Mouse (Mus musculus) heart, adult 8-10 months (tissue): ENCODE measurements around the gene Drap1. TPM values are rescaled to one million over a fixed set of nuclear protein-coding genes. Genes with fewer than 3 reads are reported as not detected.
"Not testable (repeated sequence)": the region's sequence is repeated elsewhere in the genome, so short reads cannot be mapped to it uniquely, and the experiment has no call there.

Source experiments
- DNase-seq: peaks from one replicate; pipeline ENCODE4 v3.0.0; 2022; ENCODE audit warnings: low spot score
- total RNA-seq, 4 experiments: library from RNA; stranded (reverse); gene quantifications; 2 replicates each; pipeline ENCODE4 v1.2.4; 2022

Gene Drap1
- total RNA-seq, 4 experiments from 2014 or later, result 337 to 351 (median 343) TPM

DNA sequence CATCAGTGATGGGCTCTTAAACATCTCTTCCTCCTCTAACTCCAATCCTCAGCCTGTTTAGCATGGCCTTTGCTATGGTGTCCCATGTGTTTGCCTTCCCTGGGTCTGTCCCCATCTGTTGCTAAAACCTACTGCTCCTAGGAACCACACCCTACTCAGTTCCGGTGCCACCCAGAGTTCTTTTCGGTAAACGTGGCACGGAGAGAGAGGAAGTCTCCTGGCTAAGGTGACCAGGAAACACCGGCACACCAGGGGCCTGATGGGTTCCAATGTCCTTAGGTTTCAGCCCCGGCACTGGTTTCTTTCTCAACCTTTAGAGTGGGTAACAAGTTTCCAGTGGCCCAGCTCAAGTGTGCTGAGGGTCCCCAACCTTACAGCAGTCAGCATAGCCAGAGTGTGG, 4.2 kb downstream of the Drap1 start:
- no peak for DNase-seq

DNA sequence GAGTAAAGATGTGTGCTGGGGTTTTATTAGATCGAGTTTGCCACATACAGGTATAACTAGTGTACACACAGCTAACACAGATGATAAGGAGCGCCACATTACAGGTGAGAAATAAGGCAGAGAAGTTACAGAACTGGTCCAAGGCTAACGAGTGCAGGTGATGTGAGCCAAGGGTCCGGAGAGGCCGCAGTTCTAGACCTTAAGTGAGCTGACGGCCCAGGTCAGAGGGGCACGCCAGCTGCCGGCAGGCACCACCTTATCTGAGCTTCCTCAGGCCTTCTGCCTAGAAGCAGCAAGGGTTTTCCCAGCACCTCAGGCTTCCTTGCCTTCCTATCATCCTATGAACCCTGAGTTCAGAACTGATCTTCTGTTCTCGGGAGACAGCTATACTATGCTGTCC, 5.1 kb downstream of the Drap1 start:
- no peak for DNase-seq

DNA sequence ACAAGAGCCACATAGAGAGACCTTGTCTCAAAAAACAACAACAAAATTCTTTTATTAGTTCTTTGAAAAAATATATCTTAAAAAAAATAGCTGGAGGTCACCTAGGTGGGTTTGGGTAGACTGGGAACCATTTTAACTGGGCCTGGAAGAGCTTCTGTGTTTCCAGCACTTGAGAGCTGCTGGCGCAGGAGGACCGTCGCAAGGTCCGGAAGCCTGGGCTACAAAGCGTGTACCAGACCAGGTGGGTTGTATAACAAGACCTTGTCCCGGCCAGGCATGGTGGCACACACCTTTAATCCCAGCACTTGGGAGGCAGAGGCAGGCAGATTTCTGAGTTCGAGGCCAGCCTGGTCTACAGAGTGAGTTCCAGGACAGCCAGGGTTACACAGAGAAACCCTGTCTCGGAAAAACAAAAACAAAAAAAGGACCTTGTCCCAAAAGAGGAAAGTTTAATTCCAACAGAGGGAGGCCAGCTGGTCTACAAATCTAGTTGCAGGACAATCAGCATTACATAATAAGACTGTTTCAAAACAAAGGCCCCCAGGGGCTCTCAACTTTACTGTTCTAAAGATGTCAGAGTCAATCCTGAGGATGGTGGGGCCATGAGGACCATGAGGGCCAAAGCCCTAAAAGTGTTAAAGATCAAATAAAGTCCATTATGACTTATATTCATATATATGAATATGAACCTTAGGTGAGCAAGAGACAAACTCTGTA, 5.9 kb downstream of the Drap1 start:
- DNase-seq, result no peak

DNA sequence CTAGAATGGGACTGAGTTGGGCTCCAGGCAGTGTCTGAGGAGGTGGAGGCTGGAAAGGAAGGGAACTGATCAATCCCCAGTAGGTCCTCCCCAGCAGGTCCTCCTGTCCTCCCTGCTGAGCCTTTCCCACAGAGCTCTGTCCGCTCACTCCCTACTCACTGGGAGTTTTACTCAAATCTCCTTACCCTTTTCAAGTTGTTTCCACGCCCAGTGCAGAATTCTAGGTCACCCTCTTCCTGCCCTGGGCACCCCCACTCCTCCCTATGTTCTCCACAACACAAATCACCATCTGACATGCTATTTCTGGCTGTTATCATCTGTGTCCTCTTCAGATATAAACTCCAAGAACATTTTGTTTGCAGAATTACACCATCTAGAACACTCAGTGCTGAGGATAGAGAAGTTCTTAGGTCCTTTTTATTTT, 10.2 kb downstream of the Drap1 start:
- peak; percentile 80 for DNase-seq

DNA sequence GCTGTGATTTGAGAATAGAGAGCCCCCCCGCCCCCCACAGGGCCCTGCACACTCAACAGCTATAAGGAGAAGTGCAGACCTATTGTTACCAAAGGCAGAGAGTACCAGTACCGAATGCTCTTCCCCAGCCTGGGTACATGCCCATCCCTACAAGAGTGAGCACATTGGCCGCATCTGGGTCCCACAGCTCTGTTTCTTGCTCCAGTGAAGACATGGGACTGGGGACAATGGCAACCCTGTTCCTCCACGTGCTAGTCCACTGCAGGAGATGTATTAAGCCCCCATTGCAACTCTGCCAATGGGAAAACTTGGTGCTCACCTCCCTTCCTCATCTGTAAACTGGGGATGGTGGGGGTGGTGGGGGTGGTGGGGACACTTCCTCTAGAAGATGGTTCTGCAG, 10.9 kb downstream of the Drap1 start:
- DNase-seq, result no peak

DNA sequence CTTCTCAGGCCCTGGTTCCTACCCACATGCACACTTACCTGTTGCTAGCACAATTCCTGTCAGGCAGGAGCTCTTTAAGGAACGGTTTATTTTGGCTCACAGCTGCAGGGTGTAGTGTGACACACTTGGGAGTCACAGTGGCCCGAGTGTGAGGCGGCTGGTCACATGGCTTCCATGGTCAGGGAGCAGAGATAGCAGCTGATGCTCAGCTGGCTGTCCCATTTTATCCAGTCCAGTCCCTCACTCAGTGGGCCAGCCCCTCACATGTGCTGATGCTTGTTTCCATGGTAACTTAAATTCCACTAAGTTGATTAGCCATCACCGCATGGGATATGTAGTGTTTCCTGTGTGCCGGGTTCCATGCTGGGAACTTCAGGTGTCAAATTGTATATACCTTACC, 12.8 kb downstream of the Drap1 start:
- no peak for DNase-seq

DNA sequence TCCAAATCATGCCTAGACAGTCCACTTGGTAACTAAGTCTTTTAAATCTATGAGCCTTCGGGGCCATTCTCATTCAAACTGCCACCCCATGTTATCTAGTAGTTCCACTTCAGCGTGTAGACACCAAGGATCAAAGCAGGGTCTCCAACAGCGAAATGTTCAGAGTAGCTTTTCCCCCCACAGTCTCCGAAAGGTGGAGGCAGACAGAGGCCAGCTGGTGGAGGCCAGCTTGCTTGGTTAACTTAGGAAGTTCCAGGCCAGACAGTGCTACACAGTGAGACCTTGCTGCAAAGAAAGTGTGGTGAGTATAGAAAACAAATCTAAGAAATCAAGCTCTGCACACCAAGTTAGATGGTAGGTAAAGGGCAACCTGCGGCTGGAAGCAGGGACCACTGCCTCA, 14.1 kb downstream of the Drap1 start:
- DNase-seq, result no peak

DNA sequence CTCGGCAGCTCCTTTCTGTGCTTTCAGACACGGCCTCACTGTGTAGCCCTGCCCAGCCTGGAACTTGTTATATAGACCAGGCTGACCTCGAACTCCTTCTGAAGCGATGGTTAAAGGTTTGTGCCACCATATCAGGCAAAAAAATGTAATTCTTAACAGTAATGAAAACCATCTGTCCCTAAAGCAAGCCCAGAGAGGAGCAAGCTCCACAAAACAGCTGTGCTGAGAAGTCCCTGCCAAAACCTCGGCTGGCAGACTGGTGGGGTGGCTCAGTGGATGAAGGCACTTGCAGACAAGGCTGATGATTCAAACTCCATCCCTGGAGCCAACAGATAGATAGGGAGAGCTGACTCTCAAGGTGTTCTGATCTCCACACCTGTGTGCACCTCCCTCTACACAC, 15.7 kb downstream of the Drap1 start:
- DNase-seq, result no peak

DNA sequence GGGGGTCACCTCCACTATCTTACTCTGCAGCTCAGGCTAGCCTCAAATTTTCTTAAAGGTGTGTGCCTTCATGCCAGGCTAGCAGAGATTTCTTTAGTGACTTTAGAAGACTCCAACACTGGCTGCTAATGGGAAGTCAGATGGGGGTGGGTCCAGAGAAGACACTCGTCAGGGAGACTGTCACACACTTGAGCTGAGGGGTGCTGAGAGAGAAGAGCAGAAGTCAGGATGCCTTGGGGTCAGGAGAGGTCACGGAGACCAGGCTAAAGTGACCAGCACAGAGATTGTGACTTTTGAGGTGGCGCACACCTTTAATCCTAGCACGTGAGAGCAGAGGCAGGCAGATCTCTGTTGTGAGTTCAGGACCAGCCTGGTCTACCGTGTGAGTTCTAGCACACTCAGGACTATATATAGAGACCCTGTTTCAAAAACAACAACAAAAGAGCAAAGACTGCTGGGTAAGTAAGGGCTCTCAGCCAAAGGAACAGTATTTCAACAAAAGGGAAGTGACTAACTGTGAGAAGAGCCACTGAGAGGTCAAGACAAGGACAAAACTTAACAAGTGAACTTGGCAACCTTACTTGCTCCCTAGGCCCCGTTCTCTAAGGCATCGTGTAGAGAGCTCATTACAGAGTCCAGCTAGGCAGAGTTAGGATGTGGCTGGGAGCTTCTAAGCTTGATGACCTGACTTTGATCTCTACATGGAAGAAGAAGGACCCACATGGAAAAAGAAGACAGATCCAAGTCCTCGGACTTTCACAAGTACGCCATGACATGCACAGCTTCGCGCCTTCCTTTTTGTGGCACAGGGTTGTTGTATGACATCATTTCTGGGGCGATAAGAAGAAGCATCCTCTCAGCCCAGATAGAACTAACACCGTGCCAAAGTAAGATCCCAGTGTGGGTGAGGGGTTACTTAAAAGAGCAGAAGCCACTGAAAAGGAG, 16.4 kb downstream of the Drap1 start:
- DNase-seq, result peak; percentile 84

DNA sequence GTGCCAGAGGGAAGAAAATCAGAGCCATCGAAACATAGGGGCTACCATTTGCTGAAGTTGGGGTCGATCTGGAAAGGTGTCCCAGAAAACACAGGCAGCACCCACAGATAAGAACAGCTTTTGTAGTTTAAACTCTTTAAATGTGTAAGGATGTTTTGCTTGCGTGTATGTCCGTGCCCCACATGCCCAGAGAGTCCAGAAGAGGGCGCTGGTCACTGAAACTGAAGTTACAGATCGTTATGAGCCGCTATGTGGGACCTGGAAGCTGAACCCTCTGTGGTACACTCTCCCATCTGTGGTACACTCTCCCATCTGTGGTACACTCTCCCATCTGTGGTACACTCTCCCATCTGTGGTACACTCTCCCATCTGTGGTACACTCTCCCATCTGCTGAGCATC, 17.6 kb downstream of the Drap1 start:
- DNase-seq, result no peak

DNA sequence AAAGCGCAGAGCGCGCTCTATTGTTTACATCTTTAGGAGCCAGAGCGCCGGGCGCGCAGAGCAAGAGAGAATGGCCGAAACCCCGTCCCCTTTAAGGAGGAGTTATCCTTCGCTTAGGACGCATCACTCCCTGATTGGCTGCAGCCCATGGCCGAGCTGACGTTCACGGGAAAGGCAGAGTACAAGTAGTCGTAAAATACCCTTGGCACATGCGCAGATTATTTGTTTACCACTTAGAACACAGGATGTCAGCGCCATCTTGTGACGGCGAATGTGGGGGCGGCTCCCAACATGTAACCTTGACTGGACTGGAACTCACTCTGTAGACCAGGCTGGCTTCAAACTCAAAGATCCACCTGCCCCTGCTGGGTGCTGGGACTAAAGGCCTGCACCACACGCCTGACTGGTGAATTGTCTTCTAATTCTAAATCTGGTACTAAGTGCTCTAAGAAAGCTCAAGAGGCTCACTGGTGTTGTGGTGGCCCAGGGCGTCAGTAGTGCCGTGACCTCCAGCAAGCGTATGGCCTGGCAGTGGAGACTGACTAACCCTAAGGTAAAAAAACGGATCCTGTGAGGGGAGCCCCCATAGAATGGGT, 18.1 kb downstream of the Drap1 start:
- not testable (repeated sequence) for DNase-seq

DNA sequence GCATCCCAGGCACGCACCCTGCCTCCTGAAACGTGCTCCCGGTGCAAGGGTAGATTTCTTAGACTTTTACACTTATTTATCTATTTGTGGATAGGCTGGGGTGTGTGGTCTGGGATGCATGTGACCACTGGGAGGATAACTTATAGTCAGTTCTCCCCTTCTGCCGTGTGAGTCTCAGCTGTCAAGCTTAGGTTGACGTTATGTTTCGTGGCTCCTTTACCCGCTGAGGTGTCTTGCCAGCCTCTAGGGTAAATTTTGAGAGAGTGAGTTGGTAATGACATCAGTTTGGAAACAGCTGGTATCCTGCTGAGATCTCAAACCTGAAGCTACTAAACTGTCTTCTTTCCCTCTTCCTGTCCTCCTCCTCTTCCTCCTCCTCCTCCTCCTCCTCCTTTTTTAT, 18.9 kb downstream of the Drap1 start:
- no peak for DNase-seq

DNA sequence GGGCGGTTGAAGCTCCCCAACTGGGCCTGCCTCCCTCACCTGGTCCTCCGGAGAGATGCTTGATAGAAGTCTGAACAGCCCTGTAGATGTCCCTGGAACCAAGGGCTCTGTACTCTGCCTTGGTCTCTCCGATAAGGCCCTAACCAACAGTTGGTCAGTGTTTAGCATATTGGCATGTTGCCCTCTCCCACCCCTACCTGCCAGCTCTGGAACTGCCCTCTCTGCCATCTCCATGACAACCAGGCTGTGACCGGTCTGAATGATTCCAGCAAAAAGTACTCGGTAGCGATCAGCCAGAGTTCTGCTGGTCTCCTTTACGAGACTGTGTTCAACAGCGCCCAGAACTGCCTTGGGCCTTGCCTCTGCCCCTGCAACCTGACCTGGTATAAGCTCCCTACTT, 22.5 kb downstream of the Drap1 start, which contains the start of gene Tsga10ip:
Gene Tsga10ip, minus strand, starts transcription at position 234 of the 400 bp plus-strand sequence.
- DNase-seq, result no peak

DNA sequence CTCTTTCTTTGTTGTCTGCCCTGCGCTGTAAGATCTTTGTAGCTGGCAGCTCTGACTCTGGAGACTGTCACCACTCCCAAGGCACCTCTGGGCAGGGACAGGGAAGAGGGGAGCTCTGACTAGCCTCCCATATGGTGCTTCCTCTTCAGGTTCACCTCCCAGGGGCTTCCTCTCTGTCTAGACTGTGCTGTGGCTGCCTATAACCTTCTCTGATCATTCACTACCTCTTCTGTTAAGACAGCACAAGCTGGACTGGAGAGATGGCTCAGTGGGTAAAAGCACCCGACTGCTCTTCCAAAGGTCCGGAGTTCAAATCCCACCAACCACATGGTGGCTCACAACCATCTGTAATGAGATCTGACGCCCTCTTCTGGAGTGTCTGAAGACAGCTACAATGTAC, 23.7 kb downstream of the Drap1 start:
- not testable (repeated sequence) for DNase-seq

DNA sequence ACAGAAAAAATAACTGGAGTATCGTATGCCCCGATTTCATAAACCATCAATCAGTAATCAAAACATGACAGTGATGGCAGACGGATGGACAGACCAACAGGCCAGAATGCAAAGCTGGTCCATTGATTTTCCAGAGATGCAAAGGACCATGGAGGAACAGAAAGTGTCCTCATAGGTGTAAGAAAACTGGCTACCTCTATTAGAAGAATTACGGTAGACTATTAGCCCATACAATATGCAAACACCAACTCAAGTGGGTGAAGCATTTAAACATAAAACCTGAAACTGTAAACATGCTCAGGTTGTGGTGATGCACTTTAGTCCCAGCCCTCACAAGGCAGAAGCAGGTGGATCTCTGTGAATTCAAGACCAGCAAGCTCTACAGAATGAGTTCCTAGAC, 29.4 kb downstream of the Drap1 start:
- no peak for DNase-seq

DNA sequence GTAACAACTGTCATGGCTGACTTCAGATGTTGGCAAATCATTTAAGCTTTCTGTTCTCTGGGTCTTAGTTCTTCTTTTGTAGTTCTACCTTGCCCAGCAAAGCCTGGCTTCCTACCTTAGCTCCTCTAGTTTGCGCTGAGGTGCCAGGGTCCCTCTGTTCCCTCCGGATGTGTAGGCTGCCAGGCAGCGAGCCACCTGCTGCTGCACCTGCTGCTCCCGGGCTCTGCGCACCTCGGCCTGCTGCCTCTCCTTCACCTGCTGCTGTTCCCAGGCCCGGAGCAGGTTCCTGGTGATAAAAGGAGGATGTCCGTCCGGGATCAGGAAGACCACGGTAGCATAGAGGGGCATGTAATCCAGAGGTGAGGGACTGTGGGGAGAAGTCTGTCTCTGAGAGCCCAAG, 30.6 kb downstream of the Drap1 start:
- no peak for DNase-seq

DNA sequence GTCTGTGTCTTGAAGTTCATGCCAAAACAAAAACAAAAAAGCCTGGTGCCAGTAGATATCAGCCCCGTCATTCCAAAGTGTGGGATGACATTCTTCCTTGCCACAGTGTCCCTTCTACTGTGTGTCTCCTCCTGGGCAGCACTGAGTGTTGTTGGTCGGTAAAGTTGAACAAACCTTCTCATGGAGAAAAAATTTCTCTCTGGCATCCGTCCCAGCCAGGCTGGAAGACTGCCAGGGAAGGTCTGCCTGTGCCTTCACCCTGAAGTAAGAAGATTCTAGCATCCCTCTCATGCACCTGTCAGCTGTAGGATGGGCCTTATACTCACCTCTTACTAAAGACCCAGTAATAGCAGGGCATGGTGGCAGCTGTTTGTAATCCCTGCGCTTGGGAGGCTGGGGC, 31.9 kb downstream of the Drap1 start:
- DNase-seq, result peak; percentile 51

DNA sequence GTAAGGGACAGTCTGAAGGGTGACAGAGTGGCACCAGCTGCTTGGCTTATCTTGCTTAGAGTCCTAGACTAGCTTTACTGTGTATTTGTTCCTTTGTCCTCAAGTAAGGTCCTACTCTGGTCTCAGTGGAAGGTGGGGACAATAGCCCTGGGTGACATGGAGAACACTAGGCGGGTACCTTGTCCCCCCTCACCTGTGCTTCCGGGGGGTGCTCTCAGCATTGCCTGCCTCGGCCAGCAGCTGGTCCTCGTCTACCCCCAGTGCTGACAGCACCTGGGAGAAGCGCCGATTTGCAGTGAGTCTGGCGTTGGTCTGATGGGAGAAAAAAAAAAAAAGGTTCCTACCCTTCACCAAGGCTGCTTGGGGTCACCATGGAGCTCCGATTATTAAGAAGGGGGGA, 34.4 kb downstream of the Drap1 start:
- DNase-seq, result no peak

DNA sequence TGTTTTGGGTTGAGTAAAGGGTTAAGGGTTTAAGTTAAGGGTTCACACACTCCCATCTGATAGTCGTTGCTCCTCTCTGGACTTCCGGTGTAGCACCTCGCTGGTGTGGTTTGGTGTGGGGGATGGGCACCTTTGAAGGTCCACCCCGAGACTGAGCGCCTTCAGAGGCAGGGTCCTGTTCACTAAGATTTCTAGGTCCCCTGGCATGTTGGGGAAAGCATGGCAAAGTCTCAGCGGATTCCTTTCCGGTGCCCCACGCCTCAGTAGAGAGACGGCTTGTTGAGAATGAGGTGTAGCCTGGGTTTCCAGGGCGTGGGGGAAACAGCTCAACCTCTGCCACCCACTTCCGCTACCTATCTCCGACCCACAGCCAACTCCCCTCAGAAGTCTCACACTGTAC, 35.1 kb downstream of the Drap1 start:
- DNase-seq, result no peak

DNA sequence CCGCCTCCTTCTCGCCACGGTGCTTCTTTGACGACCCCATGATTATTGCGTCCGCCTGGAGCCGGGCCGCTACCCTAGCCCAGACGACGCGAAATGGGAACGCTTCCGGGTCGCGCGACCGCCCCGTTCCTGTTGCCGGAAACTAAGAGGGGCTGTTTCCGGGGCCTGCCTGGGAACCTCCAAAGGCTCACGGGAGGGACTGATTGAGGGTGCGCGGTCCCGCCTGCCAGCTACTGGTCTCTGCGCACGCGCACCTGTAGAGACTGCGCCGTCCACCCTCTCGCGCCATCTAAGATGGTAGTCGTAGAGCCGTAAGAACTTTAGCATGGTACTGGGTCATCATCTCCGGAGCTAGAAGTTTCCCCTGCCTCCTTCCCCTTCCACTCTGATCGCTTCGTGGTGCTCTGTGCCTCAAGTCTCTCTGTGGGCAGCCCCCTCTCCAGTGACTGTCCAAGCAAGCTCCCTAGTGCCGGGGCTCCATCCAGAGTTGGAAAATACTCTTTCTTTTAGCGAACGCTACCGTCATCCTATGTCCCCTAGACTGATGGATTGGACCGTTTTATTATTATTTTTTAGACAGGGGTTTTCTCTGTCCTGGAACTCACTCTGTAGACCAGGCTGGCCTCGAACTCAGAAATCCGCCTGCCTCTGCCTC, 36.1 kb downstream of the Drap1 start, which contains the start of gene Sart1:
Gene Sart1, minus strand, starts transcription at position 116 of the 655 bp plus-strand sequence.
- DNase-seq, result peak; percentile 96

DNA sequence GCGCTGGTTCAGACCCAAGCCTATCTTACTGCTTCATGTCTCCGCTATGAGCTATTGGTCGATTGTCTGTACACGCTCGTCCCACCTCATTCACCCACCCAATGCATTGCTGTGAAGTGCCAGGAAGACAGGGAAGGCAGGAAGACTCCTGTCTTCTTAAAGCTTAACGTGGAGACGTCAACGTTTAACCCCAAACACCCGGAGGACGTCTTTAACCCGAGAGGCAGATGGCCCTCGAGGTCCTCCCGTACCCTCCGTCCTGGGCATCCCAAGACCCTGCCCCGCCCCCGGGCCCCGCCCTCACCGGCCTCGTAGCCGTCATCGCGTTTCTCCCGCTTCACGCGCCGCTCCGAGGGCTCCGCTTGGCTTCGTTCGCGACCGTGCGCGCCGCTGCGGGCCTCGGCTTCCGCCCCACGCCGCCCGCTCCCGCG, 36.8 kb downstream of the Drap1 start:
- DNase-seq, result no peak

DNA sequence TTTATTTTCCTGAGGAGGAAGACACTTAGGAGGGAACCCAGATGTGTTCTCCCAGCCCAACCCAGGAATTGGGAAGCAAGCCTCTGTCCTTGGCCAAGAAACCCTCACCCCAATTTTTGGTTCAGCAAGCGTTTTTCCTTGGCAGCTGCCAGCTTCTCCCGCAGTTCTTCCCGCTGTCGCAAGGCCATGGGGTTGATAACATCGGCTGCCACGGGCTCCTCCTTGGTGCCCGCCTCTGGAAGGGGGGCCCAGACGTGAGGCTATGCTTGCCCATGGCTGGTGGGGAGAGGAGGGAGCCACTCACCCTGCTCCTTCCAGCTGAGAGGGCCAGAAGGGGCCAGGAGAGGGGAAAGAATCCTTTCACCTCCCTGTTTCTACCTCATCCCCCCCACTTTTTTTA, 40.1 kb downstream of the Drap1 start:
- no peak for DNase-seq
